Mouse (Mus musculus) liver, embryonic 14.5 days (tissue): ENCODE results near the gene Pcca. TPM values are rescaled to one million over a fixed set of nuclear protein-coding genes. Genes with fewer than 3 reads are reported as not detected.

ENCODE experiments used
- ATAC-seq: fragments of 200-750 bp; cut with Nextera tagmentation; 2 replicates; pipeline ENCODE4 v1.8.0; 2017; ENCODE audit warnings: moderate number of reproducible peaks, mild to moderate bottlenecking, moderate library complexity; ENCODE audit not compliant: insufficient read depth
- DNase-seq, 3 experiments: peaks; one replicate each; pipeline ENCODE4 v3.0.0-alpha.2; 2012 to 2013; ENCODE audit warnings: low read depth in 3 of 3, low spot score in 3 of 3
- H3K27ac ChIP-seq: fragments of 300-500 bp; sonication (generic); 2 replicates; pipeline ENCODE4 v1.5.1; 2014; ENCODE audit warnings: moderate library complexity, mild to moderate bottlenecking, control low read depth, inconsistent platforms
- H3K27me3 ChIP-seq: fragments of 300-500 bp; sonication (generic); 2 replicates; pipeline ENCODE4 v1.6.1; 2014; ENCODE audit warnings: mild to moderate bottlenecking, low read length, moderate library complexity; ENCODE audit not compliant: control insufficient read depth, insufficient read depth
- H3K36me3 ChIP-seq: fragments of 300-500 bp; sonication (generic); replicated peaks from 2 replicates; pipeline ENCODE4 v1.6.1; 2014; ENCODE audit warnings: low read depth; ENCODE audit not compliant: control insufficient read depth, insufficient read depth
- H3K4me1 ChIP-seq, 2 experiments: fragments of 200-500 bp in 1 of 2; fragments of 300-500 bp in 1 of 2; sonication (generic) in 1 of 2; replicated peaks; 2 replicates each; pipeline ENCODE4 v1.6.1; 2012 to 2014; ENCODE audit warnings: antibody characterized with exemption in 1 of 2, inconsistent platforms in 1 of 2, low read length in 1 of 2; ENCODE audit not compliant: control insufficient read depth in 2 of 2, insufficient read depth in 2 of 2
- H3K4me2 ChIP-seq: fragments of 300-500 bp; sonication (generic); 2 replicates; pipeline ENCODE4 v1.6.1; 2014; ENCODE audit warnings: low read depth, mild to moderate bottlenecking, control low read depth, moderate library complexity
- H3K4me3 ChIP-seq, 2 experiments: fragments of 200-500 bp in 1 of 2; fragments of 300-500 bp in 1 of 2; sonication (generic) in 1 of 2; 2 replicates each; pipeline ENCODE4 v1.5.1; 2012 to 2014; ENCODE audit warnings: low read depth in 2 of 2, low read length in 2 of 2, mild to moderate bottlenecking in 2 of 2, control low read depth in 1 of 2, inconsistent platforms in 1 of 2, moderate library complexity in 1 of 2; ENCODE audit not compliant: insufficient read depth in 1 of 2
- H3K9ac ChIP-seq: fragments of 300-500 bp; sonication (generic); replicated peaks from 2 replicates; pipeline ENCODE4 v1.6.1; 2014; ENCODE audit warnings: mild to moderate bottlenecking, control low read depth, moderate library complexity
- H3K9me3 ChIP-seq: fragments of 300-500 bp; sonication (generic); 2 replicates; pipeline ENCODE4 v1.6.1; 2016; ENCODE audit warnings: low read length, mixed read lengths; ENCODE audit not compliant: control insufficient read depth
- CTCF ChIP-seq: IDR thresholded peaks from 2 replicates; pipeline ENCODE4 v1.5.1; 2016; ENCODE audit warnings: antibody characterized with exemption, low read depth, control low read depth
- EP300 ChIP-seq: IDR thresholded peaks from 2 replicates; pipeline ENCODE4 v1.6.1; 2016; ENCODE audit warnings: antibody characterized with exemption, low read depth
- WGBS: fragments of 180-500 bp; shearing (Covaris S2); extraction: QIAGEN DNeasy Blood & Tissue Kit; methylation state at CpG from one replicate; pipeline ENCODE4 v1.1.7; 2014; ENCODE audit not compliant: insufficient replicate concordance; 5-methylcytosine and 5-hydroxymethylcytosine counted together
- polyA plus RNA-seq, 2 experiments: library from polyadenylated mRNA; depleted of rRNA in 1 of 2; stranded (reverse) in 1 of 2; unstranded in 1 of 2; fragments of >200 nt; fragmentation: Nextera tagmentation in 1 of 2; extraction: Ambion mirVana in 1 of 2; gene quantifications; 2 replicates each; pipeline versions ENCODE4 v1.2.1 to v1.2.3; 2012 to 2014

Gene Pcca
- polyA plus RNA-seq, 2 experiments: 8.9 to 9.8 TPM

DNA sequence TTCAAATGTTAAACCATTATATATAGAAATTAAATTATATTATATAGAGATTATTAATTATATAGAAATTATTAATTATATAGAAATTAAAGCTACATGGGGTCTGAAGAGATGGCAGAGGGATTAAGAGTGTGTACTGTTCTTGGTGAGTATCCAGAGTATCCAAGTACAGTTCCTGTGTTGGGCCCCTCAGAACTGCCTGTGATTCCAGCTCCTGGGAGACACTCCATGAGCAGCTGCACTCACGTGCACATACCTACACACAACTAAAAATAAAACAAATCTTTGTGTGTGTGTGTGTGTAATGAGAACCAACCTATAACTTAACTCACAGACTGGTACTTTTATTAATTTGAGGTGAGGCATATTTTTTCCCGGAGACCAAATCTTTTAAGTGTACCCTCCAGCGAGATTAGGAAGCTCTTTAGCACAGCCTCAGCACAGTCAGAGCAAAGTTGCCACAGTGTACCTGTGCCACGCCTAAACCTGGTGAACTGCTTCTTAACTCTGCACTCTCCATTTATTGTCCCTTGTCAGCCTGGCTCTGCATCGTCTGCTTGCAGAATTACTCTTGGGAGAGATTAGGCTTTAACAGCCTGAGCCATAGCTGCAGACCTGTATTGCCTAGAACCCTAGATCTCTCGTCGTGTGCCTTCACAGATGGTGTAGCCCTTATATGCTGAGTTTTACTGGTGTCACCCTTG, 301.5 kb downstream of the Pcca start:
- TF ChIP-seq EP300 (no peak), CTCF (no peak)
- no peaks in the 10 kb centered on the region for H3K27me3 ChIP-seq
- H3K36me3 ChIP-seq: no peaks in the 10 kb centered on the region
- no peak overlapping the region for H3K9ac ChIP-seq
- DNase-seq (no peak), ATAC-seq (no peak)
- 63% methylated on average over 7 of the region's 7 CpGs for WGBS
- H3K9me3 ChIP-seq: no peaks in the 10 kb centered on the region
- H3K4me2 ChIP-seq: no peak overlapping the region
- no peak overlapping the region for H3K27ac ChIP-seq
- no peak overlapping the region for H3K4me3 ChIP-seq
- H3K4me1 ChIP-seq: no peaks in the 10 kb centered on the region

DNA sequence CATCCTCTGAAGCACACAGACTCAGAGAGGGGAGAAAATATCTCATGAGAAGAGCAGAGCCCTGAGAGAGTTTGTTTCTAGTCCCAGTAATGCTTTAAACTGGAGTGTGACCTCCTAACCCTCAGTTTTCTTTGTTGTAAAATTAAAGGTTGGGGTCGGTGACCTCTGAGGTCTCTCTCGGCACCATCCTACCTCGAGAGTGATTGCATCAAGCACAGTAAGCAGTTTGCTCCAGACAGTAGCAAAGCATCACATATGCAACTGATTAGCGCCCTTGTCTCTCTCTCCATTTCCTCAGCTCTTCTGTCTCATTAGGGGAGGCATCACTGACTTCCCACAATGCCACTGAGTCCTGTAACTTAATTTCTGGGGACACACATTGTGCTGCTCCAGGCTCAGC, 302.1 kb downstream of the Pcca start:
- no peaks in the 10 kb centered on the region for H3K9me3 ChIP-seq
- H3K9ac ChIP-seq: no peak overlapping the region
- no peaks in the 10 kb centered on the region for H3K27me3 ChIP-seq
- DNase-seq: no peak
- no peak overlapping the region for H3K27ac ChIP-seq
- 37% methylated on average over 4 of the region's 4 CpGs for WGBS
- no peak for ATAC-seq
- H3K36me3 ChIP-seq: no peaks in the 10 kb centered on the region
- TF ChIP-seq EP300 (no peak), CTCF (no peak)
- H3K4me3 ChIP-seq: no peak overlapping the region
- H3K4me1 ChIP-seq: no peaks in the 10 kb centered on the region
- no peak overlapping the region for H3K4me2 ChIP-seq

DNA sequence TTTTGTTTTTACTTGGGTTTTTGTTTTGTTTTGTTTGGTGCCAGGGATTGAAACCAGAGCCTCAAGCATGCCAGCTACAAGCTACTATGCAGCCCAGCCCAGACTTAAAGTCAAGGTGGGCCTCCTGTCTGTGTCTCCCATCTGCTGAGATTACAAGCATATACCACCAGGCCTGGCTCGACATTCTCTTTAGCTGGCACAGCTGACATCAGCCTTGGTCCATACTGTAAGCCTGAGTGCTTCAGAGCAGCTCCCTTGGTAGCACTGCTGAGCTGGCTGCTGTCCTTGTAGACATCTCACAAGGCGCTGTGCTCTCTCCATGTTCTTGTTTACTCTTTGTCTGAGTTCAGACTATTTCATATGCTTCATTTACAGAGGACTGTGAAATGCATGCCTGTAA, 302.9 kb downstream of the Pcca start:
- Histone ChIP-seq H3K4me1 (no peaks in the 10 kb centered on the region), H3K9ac (no peak overlapping the region), H3K27ac (no peak overlapping the region), H3K9me3 (no peaks in the 10 kb centered on the region), H3K27me3 (no peaks in the 10 kb centered on the region), H3K4me2 (no peak overlapping the region), H3K4me3 (no peak overlapping the region), H3K36me3 (no peaks in the 10 kb centered on the region)
- DNase-seq: no peak
- ATAC-seq: no peak
- TF ChIP-seq EP300 (no peak), CTCF (no peak)
- WGBS: 50% methylated on average over 2 of the region's 2 CpGs

- DNase-seq: no peak
- Histone ChIP-seq H3K27ac (no peak overlapping the region), H3K27me3 (no peaks in the 10 kb centered on the region), H3K4me1 (no peaks in the 10 kb centered on the region), H3K9ac (no peak overlapping the region), H3K4me2 (no peak overlapping the region), H3K36me3 (no peaks in the 10 kb centered on the region), H3K9me3 (no peaks in the 10 kb centered on the region), H3K4me3 (no peak overlapping the region)
- no peak for ATAC-seq
- 42% methylated on average over 5 of the region's 5 CpGs for WGBS
- no peak for TF ChIP-seq EP300
- TF ChIP-seq CTCF: no peak
Measured at GRCm38 (mm10) chr14:122852506-122853057, 318.5 kb downstream of the Pcca start.

DNA sequence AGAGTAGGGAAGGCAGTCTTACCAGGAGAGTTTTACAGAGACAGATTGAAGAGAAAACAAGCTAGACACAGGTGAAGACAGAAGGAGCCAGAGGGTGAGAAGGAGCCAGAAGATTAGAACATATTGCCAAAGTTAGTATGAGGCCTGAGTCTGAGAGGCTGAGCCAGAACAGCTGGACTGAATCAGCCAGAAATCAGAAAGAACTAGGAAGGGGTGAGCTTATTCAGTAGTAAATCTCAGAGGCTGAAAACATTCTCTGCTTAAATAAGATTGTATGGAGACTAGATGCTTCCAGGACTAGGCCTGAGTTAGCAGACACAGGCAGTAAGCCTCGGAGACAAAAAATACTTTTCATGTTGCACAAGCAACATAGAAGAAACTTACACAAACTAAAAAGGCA, 325.7 kb downstream of the Pcca start:
- no peak for TF ChIP-seq EP300
- no peak for TF ChIP-seq CTCF
- no peak overlapping the region for H3K4me3 ChIP-seq
- H3K9ac ChIP-seq: no peak overlapping the region
- H3K4me1 ChIP-seq: no peaks in the 10 kb centered on the region
- WGBS: 52% methylated on average over 1 of the region's 1 CpGs
- H3K4me2 ChIP-seq: no peak overlapping the region
- no peaks in the 10 kb centered on the region for H3K36me3 ChIP-seq
- no peaks in the 10 kb centered on the region for H3K27me3 ChIP-seq
- ATAC-seq (no peak), DNase-seq (no peak)
- H3K9me3 ChIP-seq: no peaks in the 10 kb centered on the region
- H3K27ac ChIP-seq: no peak overlapping the region
